Mouse (Mus musculus) adrenal gland, postnatal 25 days (tissue): ENCODE data around the gene Pkd2l1. TPM values are rescaled to one million over a fixed set of nuclear protein-coding genes. Genes with fewer than 3 reads are reported as not detected.

Source experiments
- DNase-seq: peaks from one replicate; pipeline ENCODE4 v3.0.0; 2021; ENCODE audit warnings: mixed read lengths
- total RNA-seq: library from RNA; stranded (reverse); gene quantifications from 2 replicates; pipeline ENCODE4 v1.2.3, GENCODE M21; 2021

Pkd2l1 gene
- total RNA-seq, 1 experiment from 2014 or later: not detected

GRCm38 (mm10) chr19:44157005-44157404 lies 35.2 kb downstream of the Pkd2l1 start:
- DNase-seq: no peak

GRCm38 (mm10) chr19:44153781-44154180 lies 38.5 kb downstream of the Pkd2l1 start:
- no peak for DNase-seq

GRCm38 (mm10) chr19:44148991-44149390 lies 43.3 kb downstream of the Pkd2l1 start:
- no peak for DNase-seq

GRCm38 (mm10) chr19:44148345-44148744 lies 43.9 kb downstream of the Pkd2l1 start:
- DNase-seq: no peak

- no peak for DNase-seq
Measured at GRCm38 (mm10) chr19:44146951-44147350, 45.3 kb downstream of the Pkd2l1 start.

- DNase-seq: no peak
Measured at GRCm38 (mm10) chr19:44146568-44146879, 45.7 kb downstream of the Pkd2l1 start.

- peak; percentile 91 for DNase-seq
Measured at GRCm38 (mm10) chr19:44145702-44146567, 46.3 kb downstream of the Pkd2l1 start, which contains the start of gene Bloc1s2. Gene Bloc1s2 (minus strand): TSS chr19:44146446.

- no peak for DNase-seq
Measured at GRCm38 (mm10) chr19:44144366-44144765, 47.9 kb downstream of the Pkd2l1 start.

GRCm38 (mm10) chr19:44135960-44136485 lies 56.2 kb downstream of the Pkd2l1 start:
- DNase-seq: no peak

GRCm38 (mm10) chr19:44135072-44135959 lies 56.9 kb downstream of the Pkd2l1 start, which contains the start of gene Cwf19l1:
Gene Cwf19l1 (minus strand): TSS chr19:44135876.
- peak; percentile 85 for DNase-seq

- DNase-seq: no peak
Measured at GRCm38 (mm10) chr19:44132917-44133316, 59.3 kb downstream of the Pkd2l1 start.

GRCm38 (mm10) chr19:44128560-44128959 lies 63.7 kb downstream of the Pkd2l1 start:
- no peak for DNase-seq

GRCm38 (mm10) chr19:44127729-44128497 lies 64.3 kb downstream of the Pkd2l1 start:
- DNase-seq: no peak

GRCm38 (mm10) chr19:44121137-44121536 lies 71.1 kb downstream of the Pkd2l1 start:
- no peak for DNase-seq

GRCm38 (mm10) chr19:44120686-44121085 lies 71.6 kb downstream of the Pkd2l1 start:
- peak; percentile 24 for DNase-seq

- no peak for DNase-seq
Measured at GRCm38 (mm10) chr19:44117793-44118192, 74.4 kb downstream of the Pkd2l1 start.

- no peak for DNase-seq
Measured at GRCm38 (mm10) chr19:44111706-44112105, 80.5 kb downstream of the Pkd2l1 start.

GRCm38 (mm10) chr19:44110356-44110755 lies 81.9 kb downstream of the Pkd2l1 start:
- peak; percentile 5 for DNase-seq

GRCm38 (mm10) chr19:44108996-44109395 lies 83.2 kb downstream of the Pkd2l1 start:
- DNase-seq: peak; percentile 37

- no peak for DNase-seq
Measured at GRCm38 (mm10) chr19:44107661-44108521, 84.4 kb downstream of the Pkd2l1 start.
